Mouse (Mus musculus) heart, embryonic 10.5 days (tissue): ENCODE data around the gene Psmc2. TPM values are rescaled to one million over a fixed set of nuclear protein-coding genes. Genes with fewer than 3 reads are reported as not detected.
A peak's percentile ranks its signal among the peaks of the same experiment; 100 is the strongest.

Source experiments
- DNase-seq: peaks from one replicate; pipeline ENCODE4 v3.0.0-alpha.2; 2017; ENCODE audit warnings: low spot score
- H3K27ac ChIP-seq: fragments of 300-500 bp; sonication (generic); 2 replicates; pipeline ENCODE4 v1.5.1; 2016; ENCODE audit warnings: mild to moderate bottlenecking
- H3K27me3 ChIP-seq: fragments of 300-500 bp; sonication (generic); 2 replicates; pipeline ENCODE4 v1.6.1; 2016; ENCODE audit warnings: mild to moderate bottlenecking; ENCODE audit not compliant: poor library complexity, insufficient read depth, severe bottlenecking
- H3K36me3 ChIP-seq: fragments of 300-500 bp; sonication (generic); 2 replicates; pipeline ENCODE4 v1.6.1; 2016; ENCODE audit warnings: mild to moderate bottlenecking, moderate library complexity
- H3K4me1 ChIP-seq: fragments of 300-500 bp; sonication (generic); 2 replicates; pipeline ENCODE4 v1.6.1; 2016; ENCODE audit warnings: mild to moderate bottlenecking
- H3K4me3 ChIP-seq: fragments of 300-500 bp; sonication (generic); 2 replicates; pipeline ENCODE4 v1.5.1; 2016; ENCODE audit warnings: mild to moderate bottlenecking, moderate library complexity
- H3K9me3 ChIP-seq: fragments of 300-500 bp; sonication (generic); 2 replicates; pipeline ENCODE4 v1.6.1; 2016; ENCODE audit warnings: mild to moderate bottlenecking, moderate library complexity
- WGBS: fragments of 180-500 bp; shearing (Covaris S2); methylation state at CpG from one replicate; pipeline ENCODE4 v1.1.7; 2016; 5-methylcytosine and 5-hydroxymethylcytosine counted together
- polyA plus RNA-seq: library from polyadenylated mRNA; unstranded; fragments of >200 nt; fragmentation: Nextera tagmentation; extraction: Ambion mirVana; gene quantifications from 2 replicates; pipeline ENCODE4 v1.2.1, GENCODE M21; 2016

The Psmc2 gene
- 197 and 226 TPM in 2 replicates for polyA plus RNA-seq

GRCm38 (mm10) chr5:21785053-21785452 lies at the start of gene Psmc2, which contains the start of gene Dnajc2:
Psmc2 (plus strand) TSS chr5:21785283.
Dnajc2 (minus strand) TSS chr5:21785251.
- Histone ChIP-seq H3K9me3 (no peaks in the 10 kb centered on the region), H3K27ac (peak within 1 kb of the TSS; percentile 97), H3K36me3 (peaks cover 42% of the 10 kb centered on the region), H3K4me1 (peaks cover 19% of the 10 kb centered on the region), H3K4me3 (peak within 1 kb of the TSS; percentile 95), H3K27me3 (no peaks in the 10 kb centered on the region)
- DNase-seq = peak; percentile 95
- WGBS = under 1% methylated on average over 37 of the region's 37 CpGs

GRCm38 (mm10) chr5:21735584-21735983 lies 49.5 kb upstream of the Psmc2 start:
- H3K27me3 ChIP-seq = no peaks in the 10 kb centered on the region
- no peak overlapping the region for H3K27ac ChIP-seq
- H3K9me3 ChIP-seq = no peaks in the 10 kb centered on the region
- peaks cover 9% of the 10 kb centered on the region for H3K4me1 ChIP-seq
- peaks cover 20% of the 10 kb centered on the region for H3K36me3 ChIP-seq
- DNase-seq = peak; percentile 84
- H3K4me3 ChIP-seq = peak overlapping the region; percentile 40
- 20% methylated on average over 10 of the region's 10 CpGs for WGBS

- WGBS = 73% methylated on average over 11 of the region's 11 CpGs
- H3K4me1 ChIP-seq = peaks cover 9% of the 10 kb centered on the region
- no peaks in the 10 kb centered on the region for H3K27me3 ChIP-seq
These were observed 49.0 kb upstream of the Psmc2 start for GRCm38 (mm10) chr5:21736046-21736445.

GRCm38 (mm10) chr5:21736956-21737585 lies 48.0 kb upstream of the Psmc2 start, which contains the start of gene Pmpcb:
Pmpcb (plus strand) TSS chr5:21737141.
- H3K4me3 ChIP-seq = peak within 1 kb of the TSS; percentile 95
- H3K4me1 ChIP-seq = peaks cover 9% of the 10 kb centered on the region
- DNase-seq = peak; percentile 94
- peak within 1 kb of the TSS; percentile 97 for H3K27ac ChIP-seq
- under 1% methylated on average over 42 of the region's 42 CpGs for WGBS
- no peaks in the 10 kb centered on the region for H3K9me3 ChIP-seq
- no peaks in the 10 kb centered on the region for H3K27me3 ChIP-seq
- peaks cover 31% of the 10 kb centered on the region for H3K36me3 ChIP-seq

More at GRCm38 (mm10) chr5:21736046-21736445, 49.0 kb upstream of the Psmc2 start:
- no peak overlapping the region for H3K27ac ChIP-seq
- no peak for DNase-seq
- H3K9me3 ChIP-seq = no peaks in the 10 kb centered on the region
- peaks cover 21% of the 10 kb centered on the region for H3K36me3 ChIP-seq
- H3K4me3 ChIP-seq = no peak overlapping the region

- Histone ChIP-seq H3K4me3 (peak overlapping the region; percentile 95), H3K9me3 (no peaks in the 10 kb centered on the region), H3K27me3 (no peaks in the 10 kb centered on the region), H3K36me3 (peaks cover 36% of the 10 kb centered on the region), H3K4me1 (peaks cover 9% of the 10 kb centered on the region), H3K27ac (peak overlapping the region; percentile 97)
- WGBS = 26% methylated on average over 10 of the region's 10 CpGs
- DNase-seq = no peak
These were observed 47.5 kb upstream of the Psmc2 start for GRCm38 (mm10) chr5:21737620-21738019.

- H3K27me3 ChIP-seq = no peaks in the 10 kb centered on the region
- no peak overlapping the region for H3K27ac ChIP-seq
- peaks cover 51% of the 10 kb centered on the region for H3K36me3 ChIP-seq
- H3K9me3 ChIP-seq = no peaks in the 10 kb centered on the region
- no peak for DNase-seq
- peaks cover 9% of the 10 kb centered on the region for H3K4me1 ChIP-seq
- H3K4me3 ChIP-seq = no peak overlapping the region
- 92% methylated on average over 11 of the region's 11 CpGs for WGBS
These were observed 46.0 kb upstream of the Psmc2 start for GRCm38 (mm10) chr5:21739120-21739519.

GRCm38 (mm10) chr5:21739881-21740280 lies 45.2 kb upstream of the Psmc2 start:
- no peaks in the 10 kb centered on the region for H3K9me3 ChIP-seq
- H3K4me1 ChIP-seq = peaks cover 9% of the 10 kb centered on the region
- H3K27me3 ChIP-seq = no peaks in the 10 kb centered on the region
- 90% methylated on average over 13 of the region's 13 CpGs for WGBS
- peaks cover 58% of the 10 kb centered on the region for H3K36me3 ChIP-seq
- H3K4me3 ChIP-seq = no peak overlapping the region
- DNase-seq = no peak
- H3K27ac ChIP-seq = no peak overlapping the region

- Histone ChIP-seq H3K9me3 (no peaks in the 10 kb centered on the region), H3K4me1 (no peaks in the 10 kb centered on the region), H3K4me3 (no peak overlapping the region), H3K36me3 (peaks cover 95% of the 10 kb centered on the region), H3K27ac (no peak overlapping the region), H3K27me3 (no peaks in the 10 kb centered on the region)
- WGBS = 97% methylated on average over 10 of the region's 10 CpGs
- no peak for DNase-seq
These were observed 41.5 kb upstream of the Psmc2 start for GRCm38 (mm10) chr5:21743606-21744005.

GRCm38 (mm10) chr5:21744651-21745050 lies 40.4 kb upstream of the Psmc2 start:
- H3K4me3 ChIP-seq = no peak overlapping the region
- peaks cover 95% of the 10 kb centered on the region for H3K36me3 ChIP-seq
- H3K4me1 ChIP-seq = no peaks in the 10 kb centered on the region

GRCm38 (mm10) chr5:21745966-21746365 lies 39.1 kb upstream of the Psmc2 start:
- no peak overlapping the region for H3K27ac ChIP-seq
- H3K36me3 ChIP-seq = peaks cover 98% of the 10 kb centered on the region
- no peak for DNase-seq
- 95% methylated on average over 8 of the region's 8 CpGs for WGBS
- no peaks in the 10 kb centered on the region for H3K9me3 ChIP-seq
- no peaks in the 10 kb centered on the region for H3K27me3 ChIP-seq
- no peak overlapping the region for H3K4me3 ChIP-seq
- no peaks in the 10 kb centered on the region for H3K4me1 ChIP-seq

More at GRCm38 (mm10) chr5:21744651-21745050, 40.4 kb upstream of the Psmc2 start:
- H3K27me3 ChIP-seq = no peaks in the 10 kb centered on the region
- no peak for DNase-seq
- H3K9me3 ChIP-seq = no peaks in the 10 kb centered on the region
- H3K27ac ChIP-seq = no peak overlapping the region

GRCm38 (mm10) chr5:21768506-21768905 lies 16.6 kb upstream of the Psmc2 start:
- H3K4me3 ChIP-seq = no peak overlapping the region
- WGBS = 91% methylated on average over 4 of the region's 4 CpGs
- no peaks in the 10 kb centered on the region for H3K27me3 ChIP-seq
- no peak for DNase-seq
- H3K27ac ChIP-seq = no peak overlapping the region
- no peaks in the 10 kb centered on the region for H3K9me3 ChIP-seq
- H3K4me1 ChIP-seq = no peaks in the 10 kb centered on the region
- H3K36me3 ChIP-seq = peaks cover 79% of the 10 kb centered on the region

- peaks cover 78% of the 10 kb centered on the region for H3K36me3 ChIP-seq
- 94% methylated on average over 6 of the region's 6 CpGs for WGBS
These were observed 15.2 kb upstream of the Psmc2 start for GRCm38 (mm10) chr5:21769841-21770240.

GRCm38 (mm10) chr5:21776491-21776890 lies 8.6 kb upstream of the Psmc2 start:
- Histone ChIP-seq H3K9me3 (no peaks in the 10 kb centered on the region), H3K27me3 (no peaks in the 10 kb centered on the region), H3K4me3 (no peak overlapping the region), H3K4me1 (no peaks in the 10 kb centered on the region), H3K27ac (no peak overlapping the region), H3K36me3 (peaks cover 76% of the 10 kb centered on the region)
- WGBS = 94% methylated on average over 6 of the region's 6 CpGs
- DNase-seq = no peak

More at GRCm38 (mm10) chr5:21769841-21770240, 15.2 kb upstream of the Psmc2 start:
- Histone ChIP-seq H3K9me3 (no peaks in the 10 kb centered on the region), H3K4me1 (no peaks in the 10 kb centered on the region), H3K4me3 (no peak overlapping the region), H3K27me3 (no peaks in the 10 kb centered on the region), H3K27ac (no peak overlapping the region)
- DNase-seq = no peak
